Mouse (Mus musculus) MEL (cell line): ENCODE measurements around the gene Hrh2. TPM values are rescaled to one million over a fixed set of nuclear protein-coding genes. Genes with fewer than 3 reads are reported as not detected.
A peak's percentile ranks its signal among the peaks of the same experiment; 100 is the strongest.

Experiments
- DNase-seq: peaks from one replicate; pipeline ENCODE4 v3.0.0; 2011; ENCODE audit warnings: low read depth, low spot score
- H3K27ac ChIP-seq: 2 replicates; pipeline ENCODE4 v1.5.1; 2012; ENCODE audit warnings: low read depth, mild to moderate bottlenecking, control low read depth, low read length, moderate library complexity; ENCODE audit not compliant: control insufficient read depth
- H3K27me3 ChIP-seq, 2 experiments: fragments of 150-350 bp in 1 of 2; sonication (generic) in 1 of 2; 2 replicates each; pipeline ENCODE4 v1.6.1; 2012; ENCODE audit warnings: low read length in 2 of 2, mild to moderate bottlenecking in 2 of 2, improper control_type of control experiment in 1 of 2, moderate library complexity in 1 of 2; ENCODE audit not compliant: insufficient read depth in 2 of 2, control insufficient read depth in 1 of 2
- H3K36me3 ChIP-seq, 2 experiments: 2 replicates each; pipeline ENCODE4 v1.6.1; 2012 to 2014; ENCODE audit warnings: low read length in 2 of 2, improper control_type of control experiment in 1 of 2, inconsistent platforms in 1 of 2, mild to moderate bottlenecking in 1 of 2; ENCODE audit not compliant: insufficient read depth in 2 of 2, control insufficient read depth in 1 of 2
- H3K4me1 ChIP-seq, 2 experiments: fragments of 150-350 bp in 1 of 2; sonication (generic) in 1 of 2; 2 replicates each; pipeline ENCODE4 v1.6.1; 2012; ENCODE audit warnings: low read length in 2 of 2, improper control_type of control experiment in 1 of 2, mild to moderate bottlenecking in 1 of 2; ENCODE audit not compliant: insufficient read depth in 2 of 2, control insufficient read depth in 1 of 2
- H3K4me3 ChIP-seq, 2 experiments: fragments of 150-350 bp in 1 of 2; sonication (generic) in 1 of 2; 2 replicates each; pipeline ENCODE4 v1.5.1; 2012; ENCODE audit warnings: low read depth in 2 of 2, low read length in 2 of 2, mild to moderate bottlenecking in 2 of 2, moderate library complexity in 2 of 2, control low read depth in 1 of 2, improper control_type of control experiment in 1 of 2; ENCODE audit not compliant: control insufficient read depth in 1 of 2, insufficient read depth in 1 of 2
- H3K79me2 ChIP-seq: 2 replicates; pipeline ENCODE4 v1.6.1; 2012; ENCODE audit warnings: mild to moderate bottlenecking, low read length, moderate library complexity; ENCODE audit not compliant: control insufficient read depth, poor library complexity, insufficient read depth
- H3K9ac ChIP-seq: 2 replicates; pipeline ENCODE4 v1.6.1; 2012; ENCODE audit warnings: low read depth, mild to moderate bottlenecking, control low read depth, low read length, moderate library complexity; ENCODE audit not compliant: control insufficient read depth, poor library complexity, severe bottlenecking
- H3K9me3 ChIP-seq: fragments of 150-350 bp; sonication (generic); replicated peaks from 2 replicates; pipeline ENCODE4 v1.6.1; 2012; ENCODE audit warnings: mild to moderate bottlenecking, low read length, improper control_type of control experiment, moderate library complexity; ENCODE audit not compliant: insufficient read depth
- CHD2 ChIP-seq: IDR thresholded peaks from 2 replicates; pipeline ENCODE4 v1.6.1; 2011; ENCODE audit warnings: low read length, improper control_type of control experiment
- CTCF ChIP-seq, 3 experiments: IDR thresholded peaks in 2 of 3; conservative IDR thresholded peaks in 1 of 3; 2 replicates each; pipeline ENCODE4 v1.5.1; 2011 to 2012; ENCODE audit warnings: low read length in 3 of 3, low read depth in 2 of 3, mild to moderate bottlenecking in 2 of 3, improper control_type of control experiment in 1 of 3, inconsistent platforms in 1 of 3, mixed read lengths in 1 of 3, moderate library complexity in 1 of 3; ENCODE audit not compliant: control insufficient read depth in 1 of 3, insufficient read depth in 1 of 3, poor library complexity in 1 of 3, severe bottlenecking in 1 of 3
- ELF1 ChIP-seq: IDR thresholded peaks from 2 replicates; pipeline ENCODE4 v1.6.1; 2014; ENCODE audit warnings: low read depth, mild to moderate bottlenecking, inconsistent platforms, low read length, improper control_type of control experiment, moderate library complexity
- EP300 ChIP-seq, 2 experiments: IDR thresholded peaks; 2 replicates each; pipeline ENCODE4 v1.6.1; 2011; ENCODE audit warnings: improper control_type of control experiment in 2 of 2, low read length in 2 of 2, low read depth in 1 of 2, mild to moderate bottlenecking in 1 of 2
- HCFC1 ChIP-seq: IDR thresholded peaks from 2 replicates; pipeline ENCODE4 v1.6.1; 2012; ENCODE audit warnings: low read depth, mild to moderate bottlenecking, inconsistent platforms, low read length, improper control_type of control experiment, moderate library complexity
- KAT2A ChIP-seq: conservative IDR thresholded peaks from 2 replicates; pipeline ENCODE4 v1.6.1; 2012; ENCODE audit warnings: low read depth, low read length, improper control_type of control experiment, inconsistent platforms
- MAX ChIP-seq: IDR thresholded peaks from 2 replicates; pipeline ENCODE4 v1.6.1; 2011; ENCODE audit warnings: low read length, improper control_type of control experiment
- MAZ ChIP-seq: IDR thresholded peaks from 2 replicates; pipeline ENCODE4 v1.6.1; 2012; ENCODE audit warnings: low read depth, mild to moderate bottlenecking, inconsistent platforms, low read length, improper control_type of control experiment
- MYC ChIP-seq: IDR thresholded peaks from 2 replicates; pipeline ENCODE4 v1.6.1; 2011; ENCODE audit warnings: low read depth, mild to moderate bottlenecking, low read length, improper control_type of control experiment, moderate library complexity
- NELFE ChIP-seq: IDR thresholded peaks from 2 replicates; pipeline ENCODE4 v1.6.1; 2011; ENCODE audit warnings: low read depth, low read length, improper control_type of control experiment
- NRF1 ChIP-seq: IDR thresholded peaks from 2 replicates; pipeline ENCODE4 v1.6.1; 2014; ENCODE audit warnings: low read depth, mild to moderate bottlenecking, inconsistent platforms, low read length, improper control_type of control experiment, moderate library complexity; ENCODE audit not compliant: poor library complexity, insufficient read depth, severe bottlenecking
- POLR2AphosphoS5 ChIP-seq: IDR thresholded peaks from 2 replicates; pipeline ENCODE4 v1.6.1; 2012; ENCODE audit warnings: low read depth, borderline replicate concordance, mild to moderate bottlenecking, inconsistent platforms, low read length, moderate library complexity, mixed read lengths
- RAD21 ChIP-seq: IDR thresholded peaks from 2 replicates; pipeline ENCODE4 v1.6.1; 2011; ENCODE audit warnings: mild to moderate bottlenecking, low read depth, low read length, improper control_type of control experiment
- RCOR1 ChIP-seq: IDR thresholded peaks from 2 replicates; pipeline ENCODE4 v1.6.1; 2012; ENCODE audit warnings: low read depth, mild to moderate bottlenecking, inconsistent platforms, low read length, improper control_type of control experiment
- SIN3A ChIP-seq: IDR thresholded peaks from 2 replicates; pipeline ENCODE4 v1.6.1; 2012; ENCODE audit warnings: low read length, improper control_type of control experiment, inconsistent platforms
- SMC3 ChIP-seq: IDR thresholded peaks from 2 replicates; pipeline ENCODE4 v1.6.1; 2011; ENCODE audit warnings: low read depth, low read length, improper control_type of control experiment
- TAL1 ChIP-seq: IDR thresholded peaks from 2 replicates; pipeline ENCODE4 v1.6.1; 2012; ENCODE audit warnings: mild to moderate bottlenecking, inconsistent platforms, low read length, moderate library complexity, mixed read lengths
- UBTF ChIP-seq: IDR thresholded peaks from 2 replicates; pipeline ENCODE4 v1.6.1; 2012; ENCODE audit warnings: low read depth, mild to moderate bottlenecking, inconsistent platforms, low read length, improper control_type of control experiment, moderate library complexity, borderline replicate concordance; ENCODE audit not compliant: insufficient read depth
- USF1 ChIP-seq: IDR thresholded peaks from 2 replicates; pipeline ENCODE4 v1.6.1; 2014; ENCODE audit warnings: low read depth, mild to moderate bottlenecking, inconsistent platforms, low read length, improper control_type of control experiment, moderate library complexity
- ZNF384 ChIP-seq: IDR thresholded peaks from 2 replicates; pipeline ENCODE4 v1.6.1; 2012; ENCODE audit warnings: low read depth, mild to moderate bottlenecking, inconsistent platforms, low read length, improper control_type of control experiment
- polyA plus RNA-seq, 2 experiments: library from polyadenylated mRNA; stranded (reverse) in 1 of 2; unstranded in 1 of 2; fragments of >175 nt in 1 of 2; fragments of >200 nt in 1 of 2; gene quantifications; 2 replicates each; pipeline versions ENCODE4 v1.2.1 to v1.2.4; 2012; ENCODE audit warnings: low replicate concordance in 2 of 2, low read depth in 1 of 2; ENCODE audit not compliant: insufficient read length in 2 of 2, insufficient read depth in 1 of 2, missing spikeins in 1 of 2
- total RNA-seq: library from RNA; depleted of rRNA; stranded (reverse); fragments of 300-350 nt; gene quantifications from 2 replicates; pipeline ENCODE4 v1.2.3, GENCODE M21; 2012

Hrh2 gene
- total and polyA plus RNA-seq, 3 experiments: 0.07 TPM; not detected in 2

- Histone ChIP-seq H3K4me1 (no peaks in the 10 kb centered on the region), H3K9ac (no peak overlapping the region), H3K4me3 (no peak overlapping the region), H3K9me3 (no peaks in the 10 kb centered on the region), H3K27ac (no peak overlapping the region), H3K27me3 (peaks cover 0 to 4% of the 10 kb centered on the region in 2 experiments; a peak in 3 of 4 replicates), H3K79me2 (no peaks in the 10 kb centered on the region), H3K36me3 (no peaks in the 10 kb centered on the region)
- DNase-seq: no peak
- no peak for TF ChIP-seq EP300 (IDR thresholded peaks at IDR 0.05; ENCODE audit: low read depth in 1 of 2, low read length in 2 of 2)
- TF ChIP-seq POLR2AphosphoS5: no peak
- TF ChIP-seq MAX: no peak
- no peak for TF ChIP-seq RCOR1
- no peak for TF ChIP-seq KAT2A
- no peak for TF ChIP-seq HCFC1
- no peak for TF ChIP-seq UBTF
- no peak for TF ChIP-seq CTCF (IDR thresholded peaks at IDR 0.05 in 2 of 3, conservative IDR thresholded peaks at IDR 0.05 in 1 of 3; ENCODE audit: control insufficient read depth in 1 of 3, insufficient read depth in 1 of 3, low read depth in 2 of 3, low read length in 3 of 3, poor library complexity in 1 of 3, severe bottlenecking in 1 of 3)
- TF ChIP-seq SIN3A: no peak
- TF ChIP-seq NELFE: no peak
- TF ChIP-seq USF1: no peak
- TF ChIP-seq MAZ: no peak
- TF ChIP-seq RAD21: no peak
- TF ChIP-seq ELF1: no peak
- no peak for TF ChIP-seq MYC
- no peak for TF ChIP-seq ZNF384
- TF ChIP-seq TAL1: no peak
- no peak for TF ChIP-seq CHD2
Measured at GRCm38 (mm10) chr13:54144624-54145023, 47.3 kb upstream of the Hrh2 start.

- H3K9me3 ChIP-seq: no peaks in the 10 kb centered on the region
- DNase-seq: peak; percentile 11
Measured at GRCm38 (mm10) chr13:54147328-54147727, 44.6 kb upstream of the Hrh2 start.

More at GRCm38 (mm10) chr13:54147328-54147727, 44.6 kb upstream of the Hrh2 start:
- Histone ChIP-seq H3K4me3 (no peak overlapping the region), H3K36me3 (no peaks in the 10 kb centered on the region), H3K9ac (no peak overlapping the region), H3K27ac (no peak overlapping the region), H3K27me3 (peaks cover 0 to 4% of the 10 kb centered on the region in 2 experiments; a peak in 3 of 4 replicates), H3K79me2 (no peaks in the 10 kb centered on the region), H3K4me1 (no peaks in the 10 kb centered on the region)
- TF ChIP-seq SMC3: peak; percentile 45; the same call in 1 of the 2 replicates
- no peak for TF ChIP-seq NRF1
- TF ChIP-seq RAD21: peak; percentile 5
- TF ChIP-seq EP300 (IDR thresholded peaks at IDR 0.05; ENCODE audit: low read depth in 1 of 2, low read length in 2 of 2): no peak
- TF ChIP-seq CTCF (IDR thresholded peaks at IDR 0.05 in 2 of 3, conservative IDR thresholded peaks at IDR 0.05 in 1 of 3; ENCODE audit: control insufficient read depth in 1 of 3, insufficient read depth in 1 of 3, low read depth in 2 of 3, low read length in 3 of 3, poor library complexity in 1 of 3, severe bottlenecking in 1 of 3): peak; percentile 13 to 62 (median 41); a peak in 5 of 6 replicates
